Comparison of ENCODE assay signal across 9 mouse cellular contexts in the genomic region with DNA sequence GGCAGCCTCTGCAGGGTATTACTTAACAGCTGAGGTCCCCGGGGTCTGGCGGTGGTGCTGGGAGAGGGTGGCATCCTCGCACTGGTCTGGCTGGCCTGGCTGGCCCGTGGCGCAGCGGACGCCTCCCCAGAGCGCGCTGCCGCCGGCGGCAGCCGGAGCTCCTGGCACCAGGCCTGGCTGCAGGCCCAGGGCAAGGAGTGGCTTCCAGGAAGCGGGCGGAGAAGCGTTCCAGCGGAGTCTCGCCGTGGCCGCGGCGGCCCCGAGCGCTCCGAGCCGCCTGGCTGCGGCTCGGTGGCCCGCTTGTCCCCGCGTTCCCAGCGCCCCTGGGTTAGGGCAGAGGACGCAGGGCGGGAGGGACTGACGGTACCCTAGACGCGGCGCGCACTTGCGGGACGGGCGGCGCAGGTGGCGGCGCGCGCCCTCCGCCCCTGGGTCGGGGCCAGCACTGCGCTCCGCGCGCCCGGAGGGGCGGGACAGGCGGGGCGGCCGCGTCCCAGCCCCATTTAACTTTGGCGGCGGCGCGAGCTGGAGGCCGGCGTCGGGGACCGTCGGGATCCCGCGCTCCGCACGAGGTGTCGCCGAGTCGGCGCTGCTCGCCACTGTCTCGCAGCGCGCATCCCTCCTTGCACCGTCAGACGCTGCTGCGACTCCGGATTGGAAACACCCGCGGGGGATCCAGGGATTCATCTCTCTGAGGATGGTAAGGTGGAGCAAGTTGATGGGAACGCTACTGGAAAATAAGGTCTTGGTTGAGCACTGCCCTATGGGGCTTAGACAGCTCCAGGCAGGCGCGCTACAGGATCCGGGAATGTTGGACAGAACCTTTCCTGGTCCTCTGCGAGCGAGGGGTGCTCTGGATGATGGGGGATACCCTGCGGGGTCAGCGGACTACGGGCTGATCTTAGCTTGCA. TPM values are rescaled to one million over a fixed set of nuclear protein-coding genes. Genes with fewer than 3 reads are reported as not detected.
DNase-seq lines count a peak whose midpoint lies in the region; ATAC-seq and TF ChIP-seq lines count a peak whose summit lies in the region.
"Had no signal": no experiment of that assay in that cellular context is flagged by ENCODE, and none has a peak within 500 bp of the region (broad histone marks: within the 10 kb centered on the region; RNA-seq: fewer than 3 reads in every experiment).

Adamtsl3 (plus strand) TSS at position 484 of the 911 bp plus-strand sequence.

- H3K36me3 ChIP-seq in heart, adult 2 months (ENCODE audit: control insufficient read depth, insufficient read depth, low read length): no peaks in the 10 kb centered on the region
- no peaks in the 10 kb centered on the region for H3K36me3 ChIP-seq in lung, embryonic 15.5 days
- H3K36me3 ChIP-seq: G1E had no signal

- H3K9ac ChIP-seq in heart, adult 2 months (ENCODE audit: low read depth, low read length): peak within 1 kb of the TSS; percentile 71
- H3K9ac ChIP-seq in lung, embryonic 15.5 days: peak within 1 kb of the TSS; percentile 28; the same call in 1 of the 2 replicates

- intact Hi-C loops in heart, adult 2 months (cut with DNase I): loop anchor here (2.0 to 5.0 kb wide), 3 partner anchors 43 to 167 kb away; no protein-coding TSS in a partner anchor

- ATAC-seq in lung, embryonic 15.5 days (ENCODE audit: borderline replicate concordance, extremely low read depth, low FRiP score, low TSS enrichment): peak; percentile 50; the same call in 1 of the 2 replicates
- ATAC-seq in erythroblast, adult 5-6 weeks (replicated peaks; ENCODE audit: low FRiP score, poor library complexity, severe bottlenecking): no peak

- H3K4me3 ChIP-seq in heart, adult 2 months: peak within 1 kb of the TSS; percentile 60
- peak within 1 kb of the TSS; percentile 54 for H3K4me3 ChIP-seq in lung, embryonic 15.5 days

- peaks cover 2% of the 10 kb centered on the region for H3K4me1 ChIP-seq in heart, adult 2 months (ENCODE audit: control insufficient read depth, insufficient read depth, low read length)
- H3K4me1 ChIP-seq in lung, embryonic 15.5 days: peaks cover 17% of the 10 kb centered on the region

- peak within 1 kb of the TSS; percentile 64 for H3K27ac ChIP-seq in heart, adult 2 months
- no peak within 1 kb of the TSS for H3K27ac ChIP-seq in lung, embryonic 15.5 days

- no peaks in the 10 kb centered on the region for H3K79me2 ChIP-seq in heart, adult 2 months (replicated peaks; ENCODE audit: control insufficient read depth, insufficient read depth, low read length)

- no peak for TF ChIP-seq POLR2A in heart, adult 2 months (IDR thresholded peaks at IDR 0.05; ENCODE audit: insufficient read depth, low read depth, low read length)

- no peaks in the 10 kb centered on the region for H3K27me3 ChIP-seq in heart, adult 2 months (ENCODE audit: control insufficient read depth, insufficient read depth, low read length)
- peaks cover 65% of the 10 kb centered on the region for H3K27me3 ChIP-seq in lung, embryonic 15.5 days

- H3K9me3 ChIP-seq in lung, embryonic 15.5 days: no peaks in the 10 kb centered on the region

- peak within 1 kb of the TSS; percentile 94 for H3K4me2 ChIP-seq in lung, embryonic 15.5 days

- DNase-seq in heart, adult 11 months: peak; percentile 97
- no peak for DNase-seq in heart, adult 8-10 months (ENCODE audit: low spot score)
- peak; percentile 49 for DNase-seq in embryo, embryonic 11 days
- peak; percentile 76 for DNase-seq in heart, adult 2 months
- peak; percentile 2 to 11 for DNase-seq in kidney, adult 8-10 months
- peak; percentile 40 for DNase-seq in retina, postnatal 1 day

- peak; percentile 21; the same call in 1 of the 2 replicates for TF ChIP-seq CTCF in heart, adult 2 months (IDR thresholded peaks at IDR 0.05)

- no peak for TF ChIP-seq EP300 in heart, adult 2 months (IDR thresholded peaks at IDR 0.05; ENCODE audit: insufficient read depth, low read depth, low read length)

- 2% methylated on average over 92 of the region's 95 CpGs for WGBS in heart, adult 2 months
- WGBS in lung, embryonic 15.5 days: under 1% methylated on average over 95 of the region's 95 CpGs

RNA-seq across cellular contexts. Expression of gene Adamtsl3, which starts in this region (rescaled TPM):
- 10 to 100 TPM in 1 of 4 experiments, 1 to 10 TPM in 3; 4.4 to 11.4 (median 6.6) TPM for total RNA-seq in heart, adult 8-10 months (2022)
- total RNA-seq in heart, adult 2 months (2021): 1 to 10 TPM; 6.2 to 9.2 TPM
- polyA plus RNA-seq in heart, adult 2 months (2012; rRNA removed): 2.0 and 4.4 TPM in 2 replicates
- 1.2 and 2.1 TPM in 2 replicates for polyA plus RNA-seq in lung, embryonic 15.5 days (2015; fragmentation: Nextera tagmentation; extraction: Ambion mirVana)
- 0.21 TPM in 1 of 2 replicates, not detected in the other for total RNA-seq in erythroblast, adult 5-6 weeks (2015; ENCODE audit: low replicate concordance)
- 0.14 TPM in 1 of 2 replicates, not detected in the other for total RNA-seq in erythroblast, adult 5-6 weeks (2017; ENCODE audit: low replicate concordance)
- polyA plus RNA-seq: G1E had no signal

Comparison
In these comparisons a context has a peak if more than half of its experiments do, and no peak if none do; other contexts are left out.
1. RNA of gene Adamtsl3 (total RNA-seq): 6.2 to 9.2 TPM in heart, adult 2 months and 4.4 to 11.4 TPM in heart, adult 8-10 months; 0.14 to 0.21 TPM in erythroblast, adult 5-6 weeks; every median in the first group is over 4 times any median in the second.